Comparison of ENCODE assay signal across 14 mouse cellular contexts in genomic region chr2:118539040-118539439, GRCm38 (mm10). TPM values are rescaled to one million over a fixed set of nuclear protein-coding genes. Genes with fewer than 3 reads are reported as not detected.
DNase-seq lines count a peak whose midpoint lies in the region; ATAC-seq and TF ChIP-seq lines count a peak whose summit lies in the region.
"Had no signal": no experiment of that assay in that cellular context is flagged by ENCODE, and none has a peak within 500 bp of the region (broad histone marks: within the 10 kb centered on the region; RNA-seq: fewer than 3 reads in every experiment).

No protein-coding gene starts in this region.

- H3K4me2 ChIP-seq in hindbrain, embryonic 13.5 days: no peak overlapping the region
- no peak overlapping the region for H3K4me2 ChIP-seq in hindbrain, embryonic 11.5 days (replicated peaks; ENCODE audit: low read depth, low read length)
- no peak overlapping the region for H3K4me2 ChIP-seq in intestine, embryonic 15.5 days (replicated peaks)
- H3K4me2 ChIP-seq: limb, embryonic 15.5 days; midbrain, embryonic 11.5 days had no signal

- H3K9ac ChIP-seq in hindbrain, embryonic 13.5 days: no peak overlapping the region
- H3K9ac ChIP-seq in hindbrain, embryonic 11.5 days (ENCODE audit: low read depth, low read length): no peak overlapping the region
- H3K9ac ChIP-seq in intestine, embryonic 15.5 days: no peak overlapping the region
- H3K9ac ChIP-seq: limb, embryonic 15.5 days had no signal

- H3K36me3 ChIP-seq in hindbrain, embryonic 13.5 days: peaks cover 4% of the 10 kb centered on the region; the same call in 1 of the 2 replicates
- no peaks in the 10 kb centered on the region for H3K36me3 ChIP-seq in hindbrain, embryonic 11.5 days (ENCODE audit: control insufficient read depth, insufficient read depth, low read length)
- 0 out of 2 replicates have a peak, but pooled peaks cover 5% of the 10 kb centered on the region for H3K36me3 ChIP-seq in intestine, embryonic 15.5 days

- no peak overlapping the region for H3K4me3 ChIP-seq in gastrocnemius, adult 2 months
- H3K4me3 ChIP-seq in hindbrain, embryonic 13.5 days: no peak overlapping the region
- H3K4me3 ChIP-seq in hindbrain, embryonic 11.5 days (ENCODE audit: low read depth, low read length): no peak overlapping the region
- no peak overlapping the region for H3K4me3 ChIP-seq in intestine, embryonic 15.5 days (replicated peaks)
- H3K4me3 ChIP-seq: layer of hippocampus, adult 2 months; limb, embryonic 15.5 days had no signal

- WGBS in hindbrain, embryonic 13.5 days: 78% methylated on average over 8 of the region's 8 CpGs
- WGBS in hindbrain, embryonic 11.5 days: 89% methylated on average over 8 of the region's 8 CpGs
- WGBS in intestine, embryonic 15.5 days: 79% methylated on average over 8 of the region's 8 CpGs

- no peak for TF ChIP-seq CTCF in gastrocnemius, adult 2 months (IDR thresholded peaks at IDR 0.05)

- H3K4me1 ChIP-seq in hindbrain, embryonic 13.5 days (replicated peaks): peaks cover 44% of the 10 kb centered on the region
- peaks cover 5% of the 10 kb centered on the region; the same call in 1 of the 2 replicates for H3K4me1 ChIP-seq in hindbrain, embryonic 11.5 days (replicated peaks; ENCODE audit: control insufficient read depth, insufficient read depth, low read length)
- peaks cover 58% of the 10 kb centered on the region for H3K4me1 ChIP-seq in intestine, embryonic 15.5 days (replicated peaks)

- peak overlapping the region; percentile 92 for H3K27ac ChIP-seq in gastrocnemius, adult 2 months
- H3K27ac ChIP-seq in hindbrain, embryonic 13.5 days: peak overlapping the region; percentile 26; the same call in 1 of the 2 replicates
- H3K27ac ChIP-seq in hindbrain, embryonic 11.5 days (ENCODE audit: low read depth, low read length): no peak overlapping the region
- H3K27ac ChIP-seq in intestine, embryonic 15.5 days: 0 out of 2 replicates have a peak overlapping the region, but pooled peaks have one; percentile 48

- no peak for ATAC-seq in hindbrain, embryonic 13.5 days (ENCODE audit: low FRiP score)
- ATAC-seq in hindbrain, embryonic 11.5 days (ENCODE audit: low FRiP score): no peak
- ATAC-seq in intestine, embryonic 15.5 days: no peak
- no peak for ATAC-seq in frontal cortex, adult (ENCODE audit: low TSS enrichment)

- H3K9me3 ChIP-seq in hindbrain, embryonic 13.5 days: no peaks in the 10 kb centered on the region
- H3K9me3 ChIP-seq in hindbrain, embryonic 11.5 days (ENCODE audit: control insufficient read depth, low read length): no peaks in the 10 kb centered on the region
- H3K9me3 ChIP-seq in intestine, embryonic 15.5 days: no peaks in the 10 kb centered on the region
- H3K9me3 ChIP-seq: limb, embryonic 15.5 days had no signal

- intact Hi-C loops in gastrocnemius, adult 2 months (cut with DNase I): no loop called here

- H3K27me3 ChIP-seq in hindbrain, embryonic 13.5 days: no peaks in the 10 kb centered on the region
- no peaks in the 10 kb centered on the region for H3K27me3 ChIP-seq in hindbrain, embryonic 11.5 days (ENCODE audit: control insufficient read depth, insufficient read depth, low read length)
- no peaks in the 10 kb centered on the region for H3K27me3 ChIP-seq in intestine, embryonic 15.5 days (replicated peaks)
- H3K27me3 ChIP-seq: limb, embryonic 15.5 days had no signal

- DNase-seq in gastrocnemius, adult 2 months: no peak
- DNase-seq in gastrocnemius, postnatal 4 days (ENCODE audit: low spot score in 2 of 2): no peak
- DNase-seq in hindbrain, embryonic 11.5 days (ENCODE audit: low spot score): no peak
- DNase-seq in adrenal gland, postnatal 36 days: peak; percentile 59 to 69
- DNase-seq in ovary, postnatal 14 days (ENCODE audit: low spot score): no peak
- DNase-seq: embryo, embryonic 11 days; gastrocnemius, postnatal 36 days; lung, postnatal 36 days had no signal

RNA-seq across cellular contexts. Expression of gene Bmf, which starts 10.4 kb away (rescaled TPM):
- total RNA-seq in gastrocnemius, adult 2 months (2021): 1 to 10 TPM; 3.3 to 6.2 TPM
- 10 to 100 TPM; 20.5 to 22.9 TPM for total RNA-seq in gastrocnemius, postnatal 4 days (2021)
- 4.7 and 5.3 TPM in 2 replicates for polyA plus RNA-seq in hindbrain, embryonic 13.5 days (2015; fragmentation: Nextera tagmentation; extraction: Ambion mirVana)
- 2.5 and 4.9 TPM in 2 replicates for polyA plus RNA-seq in hindbrain, embryonic 11.5 days (2014; fragmentation: Nextera tagmentation; extraction: Ambion mirVana)
- 10 to 100 TPM; 10.9 to 14.1 TPM for total RNA-seq in adrenal gland, postnatal 36 days (2021)
- polyA plus RNA-seq in intestine, embryonic 15.5 days (2015; fragmentation: Nextera tagmentation; extraction: Ambion mirVana): 2.8 and 3.0 TPM in 2 replicates

RNA-seq across cellular contexts. Expression of gene Bub1b, which starts 59.0 kb away (rescaled TPM):
- under 1 TPM; 0.25 to 0.38 TPM for total RNA-seq in gastrocnemius, adult 2 months (2021)
- 10 to 100 TPM; 21.1 to 23.3 TPM for total RNA-seq in gastrocnemius, postnatal 4 days (2021)
- 19.1 and 20.5 TPM in 2 replicates for polyA plus RNA-seq in hindbrain, embryonic 13.5 days (2015; fragmentation: Nextera tagmentation; extraction: Ambion mirVana)
- 80.6 and 100.0 TPM in 2 replicates for polyA plus RNA-seq in hindbrain, embryonic 11.5 days (2014; fragmentation: Nextera tagmentation; extraction: Ambion mirVana)
- total RNA-seq in adrenal gland, postnatal 36 days (2021): 1 to 10 TPM; 4.9 to 6.5 TPM
- 67.9 and 71.5 TPM in 2 replicates for polyA plus RNA-seq in intestine, embryonic 15.5 days (2015; fragmentation: Nextera tagmentation; extraction: Ambion mirVana)

RNA-seq across cellular contexts. Expression of gene Srp14, which starts 59.5 kb away (rescaled TPM):
- 100 to 1,000 TPM; 120 to 133 TPM for total RNA-seq in gastrocnemius, adult 2 months (2021)
- total RNA-seq in gastrocnemius, postnatal 4 days (2021): 100 to 1,000 TPM; 144 to 148 TPM
- 362 and 376 TPM in 2 replicates for polyA plus RNA-seq in hindbrain, embryonic 13.5 days (2015; fragmentation: Nextera tagmentation; extraction: Ambion mirVana)
- polyA plus RNA-seq in hindbrain, embryonic 11.5 days (2014; fragmentation: Nextera tagmentation; extraction: Ambion mirVana): 304 and 306 TPM in 2 replicates
- total RNA-seq in adrenal gland, postnatal 36 days (2021): 100 to 1,000 TPM; 210 to 233 TPM
- polyA plus RNA-seq in intestine, embryonic 15.5 days (2015; fragmentation: Nextera tagmentation; extraction: Ambion mirVana): 196 and 209 TPM in 2 replicates

Comparison
In these comparisons a context has a peak if more than half of its experiments do, and no peak if none do; other contexts are left out.
1. RNA of gene Bub1b, which starts 59.0 kb away (total RNA-seq): 21.1 to 23.3 TPM in gastrocnemius, postnatal 4 days and 4.9 to 6.5 TPM in adrenal gland, postnatal 36 days; 0.25 to 0.38 TPM in gastrocnemius, adult 2 months; every median in the first group is over 4 times any median in the second.
2. DNase-seq: peak in adrenal gland, postnatal 36 days (2 of 2); none in gastrocnemius, adult 2 months (single experiment), gastrocnemius, postnatal 4 days (0 of 2), hindbrain, embryonic 11.5 days (single experiment) and ovary, postnatal 14 days (single experiment).